Mouse (Mus musculus) lung, embryonic 15.5 days (tissue): ENCODE results near the gene Jhy. TPM values are rescaled to one million over a fixed set of nuclear protein-coding genes. Genes with fewer than 3 reads are reported as not detected.

ENCODE experiments used
- ATAC-seq: fragments of 200-750 bp; cut with Nextera tagmentation; 2 replicates; pipeline ENCODE4 v1.8.0; 2017; ENCODE audit warnings: moderate number of reproducible peaks, borderline replicate concordance; ENCODE audit not compliant: low FRiP score, low TSS enrichment; ENCODE audit errors: extremely low read depth
- H3K27ac ChIP-seq: fragments of 300-500 bp; sonication (generic); 2 replicates; pipeline ENCODE4 v1.5.1; 2015; ENCODE audit warnings: moderate library complexity, mild to moderate bottlenecking, inconsistent platforms
- H3K27me3 ChIP-seq: fragments of 300-500 bp; sonication (generic); 2 replicates; pipeline ENCODE4 v1.6.1; 2015; ENCODE audit warnings: inconsistent platforms
- H3K36me3 ChIP-seq: fragments of 300-500 bp; sonication (generic); 2 replicates; pipeline ENCODE4 v1.6.1; 2015; ENCODE audit warnings: inconsistent platforms
- H3K4me1 ChIP-seq: fragments of 300-500 bp; sonication (generic); 2 replicates; pipeline ENCODE4 v1.6.1; 2015; ENCODE audit warnings: inconsistent platforms
- H3K4me2 ChIP-seq: fragments of 300-500 bp; sonication (generic); 2 replicates; pipeline ENCODE4 v1.6.1; 2015; ENCODE audit warnings: inconsistent platforms, mild to moderate bottlenecking, moderate library complexity
- H3K4me3 ChIP-seq: fragments of 300-500 bp; sonication (generic); 2 replicates; pipeline ENCODE4 v1.5.1; 2015; ENCODE audit warnings: mild to moderate bottlenecking, inconsistent platforms
- H3K9ac ChIP-seq: fragments of 300-500 bp; sonication (generic); 2 replicates; pipeline ENCODE4 v1.6.1; 2015; ENCODE audit warnings: inconsistent platforms
- H3K9me3 ChIP-seq: fragments of 300-500 bp; sonication (generic); 2 replicates; pipeline ENCODE4 v1.6.1; 2016; ENCODE audit warnings: inconsistent platforms
- WGBS: fragments of 180-500 bp; shearing (Covaris S2); methylation state at CpG from one replicate; pipeline ENCODE4 v1.1.7; 2015; 5-methylcytosine and 5-hydroxymethylcytosine counted together
- polyA plus RNA-seq: library from polyadenylated mRNA; unstranded; fragments of >200 nt; fragmentation: Nextera tagmentation; extraction: Ambion mirVana; gene quantifications from 2 replicates; pipeline ENCODE4 v1.2.1, GENCODE M21; 2015

Gene Jhy
- polyA plus RNA-seq, 1 experiment from 2014 or later, result 0.24 TPM

- ATAC-seq, result no peak
Observed at GRCm38 (mm10) chr9:40874961-40875360, 89.0 kb downstream of the Jhy start.

GRCm38 (mm10) chr9:40873556-40874470, 90.1 kb downstream of the Jhy start, which contains the start of gene Bsx:
TSS of gene Bsx (plus strand) at chr9:40874127.
- Histone ChIP-seq H3K27ac (no peak within 1 kb of the TSS), H3K36me3 (no peaks in the 10 kb centered on the region), H3K4me1 (peaks cover 9% of the 10 kb centered on the region; the same call in 1 of the 2 replicates), H3K4me3 (peak within 1 kb of the TSS; percentile 19; the same call in 1 of the 2 replicates), H3K9ac (no peak within 1 kb of the TSS), H3K27me3 (peaks cover 95% of the 10 kb centered on the region), H3K9me3 (no peaks in the 10 kb centered on the region), H3K4me2 (peak within 1 kb of the TSS; percentile 47)
- peak; percentile 84 for ATAC-seq
- WGBS, result 4% methylated on average over 32 of the region's 32 CpGs

More at GRCm38 (mm10) chr9:40874961-40875360, 89.0 kb downstream of the Jhy start:
- H3K4me3 ChIP-seq, result no peak overlapping the region
- WGBS, result 4% methylated on average over 4 of the region's 4 CpGs
- no peak overlapping the region for H3K27ac ChIP-seq
- H3K4me2 ChIP-seq, result no peak overlapping the region
- H3K36me3 ChIP-seq, result no peaks in the 10 kb centered on the region
- H3K27me3 ChIP-seq, result peaks cover 98% of the 10 kb centered on the region
- H3K4me1 ChIP-seq, result peaks cover 9% of the 10 kb centered on the region; the same call in 1 of the 2 replicates
- H3K9me3 ChIP-seq, result no peaks in the 10 kb centered on the region
- no peak overlapping the region for H3K9ac ChIP-seq

GRCm38 (mm10) chr9:40872156-40872478, 91.8 kb downstream of the Jhy start:
- WGBS, result 8% methylated on average over 8 of the region's 8 CpGs

GRCm38 (mm10) chr9:40871369-40872155, 92.4 kb downstream of the Jhy start:
- no peak for ATAC-seq
- no peak overlapping the region for H3K27ac ChIP-seq
- no peak overlapping the region for H3K4me3 ChIP-seq
- no peaks in the 10 kb centered on the region for H3K9me3 ChIP-seq
- H3K27me3 ChIP-seq, result peaks cover 75% of the 10 kb centered on the region
- no peak overlapping the region for H3K9ac ChIP-seq
- H3K36me3 ChIP-seq, result no peaks in the 10 kb centered on the region
- H3K4me1 ChIP-seq, result no peaks in the 10 kb centered on the region
- peak overlapping the region; percentile 29; the same call in 1 of the 2 replicates for H3K4me2 ChIP-seq
- 3% methylated on average over 34 of the region's 34 CpGs for WGBS

More at GRCm38 (mm10) chr9:40872156-40872478, 91.8 kb downstream of the Jhy start:
- ATAC-seq, result no peak
- no peak overlapping the region for H3K9ac ChIP-seq
- H3K27ac ChIP-seq, result no peak overlapping the region
- H3K36me3 ChIP-seq, result no peaks in the 10 kb centered on the region
- H3K4me3 ChIP-seq, result no peak overlapping the region
- peaks cover 80% of the 10 kb centered on the region for H3K27me3 ChIP-seq
- 0 out of 2 replicates have a peak, but pooled peaks cover under 1% of the 10 kb centered on the region for H3K4me1 ChIP-seq
- no peak overlapping the region for H3K4me2 ChIP-seq
- H3K9me3 ChIP-seq, result no peaks in the 10 kb centered on the region

- H3K9me3 ChIP-seq, result no peaks in the 10 kb centered on the region
- H3K4me3 ChIP-seq, result no peak overlapping the region
- no peak overlapping the region for H3K4me2 ChIP-seq
- H3K36me3 ChIP-seq, result no peaks in the 10 kb centered on the region
- WGBS, result 73% methylated on average over 5 of the region's 5 CpGs
- H3K27ac ChIP-seq, result no peak overlapping the region
- no peak for ATAC-seq
- peaks cover 62% of the 10 kb centered on the region for H3K27me3 ChIP-seq
- H3K9ac ChIP-seq, result no peak overlapping the region
- H3K4me1 ChIP-seq, result no peaks in the 10 kb centered on the region
Observed at GRCm38 (mm10) chr9:40870331-40870730, 93.6 kb downstream of the Jhy start.

GRCm38 (mm10) chr9:40859196-40859595, 104.7 kb downstream of the Jhy start:
- H3K4me3 ChIP-seq, result peak overlapping the region; percentile 26; the same call in 1 of the 2 replicates
- no peak overlapping the region for H3K9ac ChIP-seq
- peak overlapping the region; percentile 49 for H3K4me2 ChIP-seq
- no peaks in the 10 kb centered on the region for H3K4me1 ChIP-seq
- no peaks in the 10 kb centered on the region for H3K9me3 ChIP-seq
- H3K36me3 ChIP-seq, result no peaks in the 10 kb centered on the region
- 9% methylated on average over 9 of the region's 9 CpGs for WGBS
- no peak overlapping the region for H3K27ac ChIP-seq
- H3K27me3 ChIP-seq, result peaks cover 16% of the 10 kb centered on the region
- no peak for ATAC-seq

GRCm38 (mm10) chr9:40858461-40859160, 105.3 kb downstream of the Jhy start:
- H3K27me3 ChIP-seq, result peaks cover 16% of the 10 kb centered on the region
- no peak for ATAC-seq

GRCm38 (mm10) chr9:40851515-40851914, 112.4 kb downstream of the Jhy start:
- Histone ChIP-seq H3K27ac (no peak overlapping the region), H3K36me3 (no peaks in the 10 kb centered on the region), H3K27me3 (no peaks in the 10 kb centered on the region), H3K4me2 (no peak overlapping the region), H3K4me1 (no peaks in the 10 kb centered on the region), H3K9ac (no peak overlapping the region), H3K9me3 (no peaks in the 10 kb centered on the region), H3K4me3 (no peak overlapping the region)
- WGBS, result 50% methylated on average over 2 of the region's 2 CpGs
- ATAC-seq, result no peak

More at GRCm38 (mm10) chr9:40858461-40859160, 105.3 kb downstream of the Jhy start:
- no peak overlapping the region for H3K27ac ChIP-seq
- peak overlapping the region; percentile 49 for H3K4me2 ChIP-seq
- no peaks in the 10 kb centered on the region for H3K4me1 ChIP-seq
- H3K9ac ChIP-seq, result no peak overlapping the region
- H3K9me3 ChIP-seq, result no peaks in the 10 kb centered on the region
- 13% methylated on average over 21 of the region's 21 CpGs for WGBS
- H3K36me3 ChIP-seq, result no peaks in the 10 kb centered on the region
- H3K4me3 ChIP-seq, result peak overlapping the region; percentile 26

Other genes starting within 250 kb of the Jhy start
- gene Hspa8, start 163.1 kb downstream of the Jhy start, polyA plus RNA-seq, result 2,564 and 2,677 TPM in 2 replicates
- not detected in 2 replicates for gene Bsx, start 90.0 kb downstream of the Jhy start, polyA plus RNA-seq
- not detected in 2 replicates for gene Crtam, start 40.5 kb upstream of the Jhy start, polyA plus RNA-seq
- 5.5 and 6.3 TPM in 2 replicates for gene Ubash3b, start 197.6 kb upstream of the Jhy start, polyA plus RNA-seq